In genomic region chr1:166117866-166118639, GRCm38 (mm10) we compare ENCODE assay signal across 19 mouse cellular contexts. TPM values are rescaled to one million over a fixed set of nuclear protein-coding genes. Genes with fewer than 3 reads are reported as not detected.
A peak's percentile ranks its signal among the peaks of the same experiment; 100 is the strongest.
DNase-seq lines count a peak whose midpoint lies in the region; ATAC-seq and TF ChIP-seq lines count a peak whose summit lies in the region.
"Had no signal": no experiment of that assay in that cellular context is flagged by ENCODE, and none has a peak within 500 bp of the region (broad histone marks: within the 10 kb centered on the region; RNA-seq: fewer than 3 reads in every experiment).

No protein-coding gene starts in this region.

- TF ChIP-seq POLR2A in limb, embryonic 14.5 days (IDR thresholded peaks at IDR 0.05; ENCODE audit: borderline replicate concordance, extremely low read depth, insufficient read depth, insufficient read length): no peak

- H3K9ac ChIP-seq in midbrain, embryonic 14.5 days (replicated peaks; ENCODE audit: low read length): no peak overlapping the region
- no peak overlapping the region for H3K9ac ChIP-seq in midbrain, embryonic 11.5 days (ENCODE audit: low read length)
- H3K9ac ChIP-seq in limb, embryonic 14.5 days (ENCODE audit: low read depth, low read length, severe bottlenecking): 0 out of 2 replicates have a peak overlapping the region, but pooled peaks have one; percentile 31
- H3K9ac ChIP-seq in forebrain, embryonic 14.5 days (ENCODE audit: low read length): no peak overlapping the region
- no peak overlapping the region for H3K9ac ChIP-seq in kidney, embryonic 14.5 days (ENCODE audit: low read depth, low read length)
- H3K9ac ChIP-seq: forebrain, embryonic 12.5 days; heart, embryonic 12.5 days; liver, embryonic 12.5 days had no signal

- H3K36me3 ChIP-seq in midbrain, embryonic 14.5 days (ENCODE audit: control insufficient read depth, insufficient read depth, low read length): no peaks in the 10 kb centered on the region
- H3K36me3 ChIP-seq in midbrain, embryonic 11.5 days (ENCODE audit: control insufficient read depth, insufficient read depth, low read length): no peaks in the 10 kb centered on the region
- no peaks in the 10 kb centered on the region for H3K36me3 ChIP-seq in limb, embryonic 14.5 days (ENCODE audit: control insufficient read depth, insufficient read depth, low read length)
- H3K36me3 ChIP-seq in forebrain, embryonic 14.5 days (ENCODE audit: control insufficient read depth, insufficient read depth, low read length): no peaks in the 10 kb centered on the region
- H3K36me3 ChIP-seq in kidney, embryonic 14.5 days (ENCODE audit: control insufficient read depth, insufficient read depth, low read length): no peaks in the 10 kb centered on the region
- H3K36me3 ChIP-seq: forebrain, embryonic 12.5 days; liver, embryonic 12.5 days had no signal

- ATAC-seq in midbrain, embryonic 14.5 days (ENCODE audit: low FRiP score, low TSS enrichment): no peak
- no peak for ATAC-seq in midbrain, embryonic 11.5 days (ENCODE audit: low FRiP score)
- ATAC-seq in limb, embryonic 14.5 days (ENCODE audit: low FRiP score, low read depth): no peak
- ATAC-seq in forebrain, embryonic 14.5 days: no peak
- ATAC-seq in kidney, embryonic 14.5 days (ENCODE audit: low FRiP score, low TSS enrichment): no peak
- ATAC-seq in cerebellum, adult (ENCODE audit: insufficient number of reproducible peaks, low FRiP score, low TSS enrichment): no peak
- ATAC-seq: intestine, postnatal 0 days; liver, embryonic 12.5 days had no signal

- no peak overlapping the region for H3K4me2 ChIP-seq in midbrain, embryonic 14.5 days (ENCODE audit: low read length)
- no peak overlapping the region for H3K4me2 ChIP-seq in midbrain, embryonic 11.5 days
- H3K4me2 ChIP-seq in limb, embryonic 14.5 days (replicated peaks; ENCODE audit: low read depth, low read length, severe bottlenecking): peak overlapping the region; percentile 39
- no peak overlapping the region for H3K4me2 ChIP-seq in forebrain, embryonic 14.5 days (ENCODE audit: low read length)
- H3K4me2 ChIP-seq in kidney, embryonic 14.5 days (replicated peaks; ENCODE audit: low read depth, low read length): no peak overlapping the region
- H3K4me2 ChIP-seq: forebrain, embryonic 12.5 days; heart, embryonic 12.5 days; liver, embryonic 12.5 days had no signal

- no peaks in the 10 kb centered on the region for H3K4me1 ChIP-seq in midbrain, embryonic 14.5 days (ENCODE audit: control insufficient read depth, insufficient read depth, low read length)
- no peaks in the 10 kb centered on the region for H3K4me1 ChIP-seq in midbrain, embryonic 11.5 days (ENCODE audit: control insufficient read depth, insufficient read depth, low read length)
- no peaks in the 10 kb centered on the region for H3K4me1 ChIP-seq in limb, embryonic 14.5 days (ENCODE audit: control insufficient read depth, insufficient read depth, low read length)
- no peaks in the 10 kb centered on the region for H3K4me1 ChIP-seq in forebrain, embryonic 14.5 days (ENCODE audit: control insufficient read depth, insufficient read depth, low read length)
- H3K4me1 ChIP-seq in kidney, embryonic 14.5 days (ENCODE audit: control insufficient read depth, insufficient read depth, low read length): no peaks in the 10 kb centered on the region
- H3K4me1 ChIP-seq: forebrain, embryonic 12.5 days; liver, embryonic 12.5 days had no signal

- H3K4me3 ChIP-seq in midbrain, embryonic 14.5 days (replicated peaks; ENCODE audit: low read depth, low read length): no peak overlapping the region
- H3K4me3 ChIP-seq in midbrain, embryonic 11.5 days (ENCODE audit: low read depth, low read length): no peak overlapping the region
- H3K4me3 ChIP-seq in limb, embryonic 14.5 days (replicated peaks; ENCODE audit: low read length): 0 out of 2 replicates have a peak overlapping the region, but pooled peaks have one; percentile 2
- H3K4me3 ChIP-seq in forebrain, embryonic 14.5 days (ENCODE audit: low read depth, low read length): no peak overlapping the region
- H3K4me3 ChIP-seq in kidney, embryonic 14.5 days (ENCODE audit: low read length): no peak overlapping the region
- H3K4me3 ChIP-seq: forebrain, embryonic 12.5 days; heart, embryonic 12.5 days; left cerebral cortex, adult 2 months; liver, embryonic 12.5 days had no signal

- no peaks in the 10 kb centered on the region for H3K27me3 ChIP-seq in midbrain, embryonic 14.5 days (ENCODE audit: control insufficient read depth, insufficient read depth, low read length)
- H3K27me3 ChIP-seq in midbrain, embryonic 11.5 days (ENCODE audit: control insufficient read depth, insufficient read depth, low read length): no peaks in the 10 kb centered on the region
- H3K27me3 ChIP-seq in limb, embryonic 14.5 days (ENCODE audit: control insufficient read depth, insufficient read depth, low read length): no peaks in the 10 kb centered on the region
- no peaks in the 10 kb centered on the region for H3K27me3 ChIP-seq in forebrain, embryonic 14.5 days (replicated peaks; ENCODE audit: control insufficient read depth, insufficient read depth, low read length)
- H3K27me3 ChIP-seq in kidney, embryonic 14.5 days (ENCODE audit: control insufficient read depth, insufficient read depth, low read length): no peaks in the 10 kb centered on the region
- H3K27me3 ChIP-seq: forebrain, embryonic 12.5 days; heart, embryonic 12.5 days; liver, embryonic 12.5 days had no signal

- 61% methylated on average over 13 of the region's 13 CpGs for WGBS in midbrain, embryonic 14.5 days
- 69% methylated on average over 13 of the region's 13 CpGs for WGBS in midbrain, embryonic 11.5 days
- 22% methylated on average over 13 of the region's 13 CpGs for WGBS in limb, embryonic 14.5 days
- WGBS in forebrain, embryonic 14.5 days: 52% methylated on average over 13 of the region's 13 CpGs
- WGBS in kidney, embryonic 14.5 days: 63% methylated on average over 13 of the region's 13 CpGs

- H3K9me3 ChIP-seq in midbrain, embryonic 14.5 days (ENCODE audit: control insufficient read depth, low read length): no peaks in the 10 kb centered on the region
- H3K9me3 ChIP-seq in midbrain, embryonic 11.5 days (ENCODE audit: control insufficient read depth, low read length): no peaks in the 10 kb centered on the region; the same call in 1 of the 2 replicates
- H3K9me3 ChIP-seq in limb, embryonic 14.5 days (ENCODE audit: control insufficient read depth, low read length): no peaks in the 10 kb centered on the region
- H3K9me3 ChIP-seq in forebrain, embryonic 14.5 days (replicated peaks; ENCODE audit: control insufficient read depth, low read length): no peaks in the 10 kb centered on the region
- H3K9me3 ChIP-seq in kidney, embryonic 14.5 days (ENCODE audit: control insufficient read depth, low read length): no peaks in the 10 kb centered on the region
- H3K9me3 ChIP-seq: forebrain, embryonic 12.5 days; liver, embryonic 12.5 days had no signal

- DNase-seq in adrenal gland, adult 2 months: peak; percentile 47
- DNase-seq in adrenal gland, postnatal 25 days: no peak
- peak; percentile 41 for DNase-seq in midbrain, embryonic 14.5 days
- DNase-seq in midbrain, embryonic 11.5 days (ENCODE audit: low spot score, missing footprints): no peak
- no peak for DNase-seq in limb, embryonic 14.5 days (ENCODE audit: low spot score)
- no peak for DNase-seq in forebrain, embryonic 14.5 days (ENCODE audit: low spot score)
- DNase-seq: cerebellum, adult 9-10 months; gastrocnemius, postnatal 10 days; kidney, postnatal 36 days; lung, postnatal 10 days had no signal

- H3K27ac ChIP-seq in midbrain, embryonic 14.5 days (replicated peaks; ENCODE audit: low read depth, low read length): no peak overlapping the region
- H3K27ac ChIP-seq in midbrain, embryonic 11.5 days (ENCODE audit: low read depth, low read length): no peak overlapping the region; the same call in 1 of the 2 replicates
- H3K27ac ChIP-seq in limb, embryonic 14.5 days (replicated peaks; ENCODE audit: low read depth, low read length): no peak overlapping the region; the same call in 1 of the 2 replicates
- H3K27ac ChIP-seq in forebrain, embryonic 14.5 days (ENCODE audit: low read depth, low read length): no peak overlapping the region
- no peak overlapping the region for H3K27ac ChIP-seq in kidney, embryonic 14.5 days (ENCODE audit: low read depth, low read length)
- H3K27ac ChIP-seq: forebrain, embryonic 12.5 days; left cerebral cortex, adult 2 months; liver, embryonic 12.5 days had no signal

RNA-seq across cellular contexts. Expression of gene Dusp27, which starts 9.7 kb away (rescaled TPM):
- under 1 TPM; 0.07 to 0.12 TPM for total RNA-seq in adrenal gland, adult 2 months (2021)
- 0.03 and 0.10 TPM in 2 replicates for polyA plus RNA-seq in adrenal gland, adult 2 months (2012; rRNA removed)
- not detected in 2 replicates for total RNA-seq in adrenal gland, postnatal 25 days (2021)
- 0.51 and 1.00 TPM in 2 replicates for polyA plus RNA-seq in midbrain, embryonic 14.5 days (2014; fragmentation: Nextera tagmentation; extraction: Ambion mirVana)
- polyA plus RNA-seq in midbrain, embryonic 11.5 days (2014; fragmentation: Nextera tagmentation; extraction: Ambion mirVana): 2.3 and 2.4 TPM in 2 replicates
- 2.6 and 3.6 TPM in 2 replicates for polyA plus RNA-seq in limb, embryonic 14.5 days (2012; rRNA removed)
- 4.8 and 6.4 TPM in 2 replicates for polyA plus RNA-seq in limb, embryonic 14.5 days (2014; fragmentation: Nextera tagmentation; extraction: Ambion mirVana)
- polyA plus RNA-seq in forebrain, embryonic 14.5 days (2014; fragmentation: Nextera tagmentation; extraction: Ambion mirVana): 0.70 and 0.93 TPM in 2 replicates
- polyA plus RNA-seq in kidney, embryonic 14.5 days (2014; fragmentation: Nextera tagmentation; extraction: Ambion mirVana): 0.20 and 0.39 TPM in 2 replicates
- total RNA-seq: monocyte, adult 5-6 weeks had no signal

RNA-seq across cellular contexts. Expression of gene Gpa33, which starts 12.0 kb away (rescaled TPM):
- under 1 TPM; 0.20 to 0.38 TPM for total RNA-seq in adrenal gland, adult 2 months (2021)
- polyA plus RNA-seq in adrenal gland, adult 2 months (2012; rRNA removed): 0.66 and 0.78 TPM in 2 replicates
- total RNA-seq in adrenal gland, postnatal 25 days (2021): 0.30 TPM in 1 of 2 replicates, not detected in the other
- polyA plus RNA-seq in midbrain, embryonic 14.5 days (2014; fragmentation: Nextera tagmentation; extraction: Ambion mirVana): not detected in 2 replicates
- polyA plus RNA-seq in midbrain, embryonic 11.5 days (2014; fragmentation: Nextera tagmentation; extraction: Ambion mirVana): 0.17 and 0.38 TPM in 2 replicates
- 0.96 and 1.2 TPM in 2 replicates for polyA plus RNA-seq in limb, embryonic 14.5 days (2012; rRNA removed)
- polyA plus RNA-seq in limb, embryonic 14.5 days (2014; fragmentation: Nextera tagmentation; extraction: Ambion mirVana): 1.1 and 1.2 TPM in 2 replicates
- not detected in 2 replicates for polyA plus RNA-seq in forebrain, embryonic 14.5 days (2014; fragmentation: Nextera tagmentation; extraction: Ambion mirVana)
- polyA plus RNA-seq in kidney, embryonic 14.5 days (2014; fragmentation: Nextera tagmentation; extraction: Ambion mirVana): 0.55 and 0.74 TPM in 2 replicates
- total RNA-seq: gastrocnemius, postnatal 10 days; left cerebral cortex, adult 2 months; monocyte, adult 5-6 weeks had no signal
- polyA plus RNA-seq: forebrain, embryonic 12.5 days; liver, embryonic 12.5 days; spleen, adult 2 months had no signal

Comparison
In these comparisons a context has a peak if more than half of its experiments do, and no peak if none do; other contexts are left out.
1. DNase-seq: peak in adrenal gland, adult 2 months (single experiment) and midbrain, embryonic 14.5 days (single experiment); none in adrenal gland, postnatal 25 days (single experiment), midbrain, embryonic 11.5 days (single experiment), limb, embryonic 14.5 days (single experiment) and forebrain, embryonic 14.5 days (single experiment).